Mouse (Mus musculus): ENCODE results near the gene Cipc. TPM values are rescaled to one million over a fixed set of nuclear protein-coding genes. Genes with fewer than 3 reads are reported as not detected.

The Cipc gene
- total RNA-seq, 2 experiments from 2014 or later = 24.4 to 24.7 TPM

GRCm38 (mm10) chr12:86989890-86990754, 43.3 kb downstream of the Cipc start, which contains the start of gene Zdhhc22:
Gene Zdhhc22, minus strand, starts transcription at chr12:86990430.
- peak; percentile 50 to 75 for DNase-seq

GRCm38 (mm10) chr12:86990755-86991110, 43.9 kb downstream of the Cipc start:
- DNase-seq = no peak

GRCm38 (mm10) chr12:86994166-86994565, 47.3 kb downstream of the Cipc start:
- DNase-seq = peak in 1 of 2 experiments; percentile 29

GRCm38 (mm10) chr12:86994776-86995175, 47.9 kb downstream of the Cipc start:
- no peak for DNase-seq

- DNase-seq = no peak
Measured at GRCm38 (mm10) chr12:86995931-86996330, 49.1 kb downstream of the Cipc start.

GRCm38 (mm10) chr12:86998699-86999098, 51.9 kb downstream of the Cipc start:
- DNase-seq = no peak

GRCm38 (mm10) chr12:86999283-86999820, 52.5 kb downstream of the Cipc start:
- no peak for DNase-seq

GRCm38 (mm10) chr12:87000151-87000839, 53.5 kb downstream of the Cipc start:
- DNase-seq = no peak

- DNase-seq = no peak
Measured at GRCm38 (mm10) chr12:87000840-87001176, 54.0 kb downstream of the Cipc start.

GRCm38 (mm10) chr12:87002209-87002608, 55.4 kb downstream of the Cipc start:
- DNase-seq = no peak

GRCm38 (mm10) chr12:87002815-87003214, 56.0 kb downstream of the Cipc start:
- no peak for DNase-seq

- DNase-seq = no peak
Measured at GRCm38 (mm10) chr12:87003606-87004005, 56.8 kb downstream of the Cipc start.

- no peak for DNase-seq
Measured at GRCm38 (mm10) chr12:87004596-87004995, 57.8 kb downstream of the Cipc start.

Other genes starting within 250 kb of the Cipc start
- gene Angel1, start 220.6 kb upstream of the Cipc start, total RNA-seq (2021) = 1 to 10 TPM; 3.1 to 3.9 TPM
- not detected for gene Lrrc74a, start 212.7 kb upstream of the Cipc start, total RNA-seq (2021)
- 10 to 100 TPM; 47.3 to 64.5 TPM for gene Irf2bpl, start 62.2 kb upstream of the Cipc start, total RNA-seq (2021)
- under 1 TPM; 0.49 to 0.60 TPM for gene Zdhhc22, start 43.4 kb downstream of the Cipc start, total RNA-seq (2021)
- 1 to 10 TPM; 1.0 to 1.3 TPM for gene Tmem63c, start 74.3 kb downstream of the Cipc start, total RNA-seq (2021)
- 1 to 10 TPM; 1.1 to 1.2 TPM for gene Ngb, start 155.5 kb downstream of the Cipc start, total RNA-seq (2021)
- 100 to 1,000 TPM; 103 to 114 TPM for gene Gstz1, start 200.1 kb downstream of the Cipc start, total RNA-seq (2021)
- gene Pomt2, start 200.9 kb downstream of the Cipc start, total RNA-seq (2021) = 10 to 100 TPM; 14.0 to 15.6 TPM

Measured in adrenal gland, postnatal 36 days (tissue).